In genomic region chr16:91073163-91073892, GRCm38 (mm10) we compare ENCODE assay signal across 9 mouse cellular contexts. TPM values are rescaled to one million over a fixed set of nuclear protein-coding genes. Genes with fewer than 3 reads are reported as not detected.
DNase-seq lines count a peak whose midpoint lies in the region; ATAC-seq lines count a peak whose summit lies in the region.
"Had no signal": no experiment of that assay in that cellular context is flagged by ENCODE, and none has a peak within 500 bp of the region (broad histone marks: within the 10 kb centered on the region; RNA-seq: fewer than 3 reads in every experiment).

No protein-coding gene starts in this region.

- 44% methylated on average over 24 of the region's 24 CpGs for WGBS in forebrain, embryonic 11.5 days
- WGBS in heart, embryonic 15.5 days = 36% methylated on average over 24 of the region's 24 CpGs
- WGBS in liver, embryonic 12.5 days (ENCODE audit: insufficient replicate concordance) = 38% methylated on average over 22 of the region's 24 CpGs
- WGBS in stomach, embryonic 14.5 days = 32% methylated on average over 20 of the region's 24 CpGs

- peak; percentile 96 for ATAC-seq in forebrain, embryonic 11.5 days (replicated peaks; ENCODE audit: low FRiP score)
- ATAC-seq in heart, embryonic 15.5 days (replicated peaks; ENCODE audit: insufficient number of reproducible peaks, insufficient read depth, low FRiP score, low read depth) = peak; percentile 91
- ATAC-seq in liver, embryonic 12.5 days = peak; percentile 88
- ATAC-seq in stomach, embryonic 14.5 days (ENCODE audit: insufficient number of reproducible peaks, insufficient read depth, low FRiP score, low read depth) = peak; percentile 95

- H3K9ac ChIP-seq in forebrain, embryonic 11.5 days (ENCODE audit: low read length) = no peak overlapping the region
- no peak overlapping the region for H3K9ac ChIP-seq in heart, embryonic 15.5 days
- H3K9ac ChIP-seq in liver, embryonic 12.5 days = no peak overlapping the region
- H3K9ac ChIP-seq in stomach, embryonic 14.5 days (replicated peaks; ENCODE audit: low read depth, low read length) = no peak overlapping the region

- H3K27ac ChIP-seq in forebrain, embryonic 11.5 days (ENCODE audit: low read depth, low read length) = no peak overlapping the region
- no peak overlapping the region for H3K27ac ChIP-seq in heart, embryonic 15.5 days
- no peak overlapping the region for H3K27ac ChIP-seq in liver, embryonic 12.5 days
- no peak overlapping the region for H3K27ac ChIP-seq in stomach, embryonic 14.5 days (ENCODE audit: low read length)
- H3K27ac ChIP-seq: macrophage had no signal

- H3K9me3 ChIP-seq in forebrain, embryonic 11.5 days (ENCODE audit: control insufficient read depth, low read length) = no peaks in the 10 kb centered on the region
- H3K9me3 ChIP-seq in heart, embryonic 15.5 days (replicated peaks) = 0 out of 2 replicates have a peak, but pooled peaks cover under 1% of the 10 kb centered on the region
- no peaks in the 10 kb centered on the region for H3K9me3 ChIP-seq in liver, embryonic 12.5 days (replicated peaks)
- no peaks in the 10 kb centered on the region for H3K9me3 ChIP-seq in stomach, embryonic 14.5 days (ENCODE audit: control insufficient read depth, low read depth, low read length)

- H3K4me3 ChIP-seq in forebrain, embryonic 11.5 days (ENCODE audit: low read depth, low read length) = no peak overlapping the region
- no peak overlapping the region for H3K4me3 ChIP-seq in heart, embryonic 15.5 days
- no peak overlapping the region for H3K4me3 ChIP-seq in liver, embryonic 12.5 days
- no peak overlapping the region for H3K4me3 ChIP-seq in stomach, embryonic 14.5 days (ENCODE audit: low read depth, low read length)

- peak; percentile 74 to 89 for DNase-seq in CD8-positive naive resting alpha-beta T cell, adult 2 months (ENCODE audit: low read depth in 2 of 2, low spot score in 2 of 2)
- peak; percentile 85 for DNase-seq in c-Kit-positive CD71-negative TER-119-negative erythroid progenitor cells, embryonic 14.5 days (ENCODE audit: low read depth)
- DNase-seq in forebrain, embryonic 11.5 days (ENCODE audit: low spot score) = peak; percentile 92
- DNase-seq in kidney, postnatal 14 days = peak; percentile 93
- peak; percentile 67 to 80 for DNase-seq in natural killer cell, adult 2 months (ENCODE audit: low spot score in 2 of 2)

- H3K27me3 ChIP-seq in forebrain, embryonic 11.5 days (ENCODE audit: control insufficient read depth, insufficient read depth, low read length) = no peaks in the 10 kb centered on the region
- H3K27me3 ChIP-seq in heart, embryonic 15.5 days = no peaks in the 10 kb centered on the region
- H3K27me3 ChIP-seq in liver, embryonic 12.5 days (replicated peaks) = peaks cover 28% of the 10 kb centered on the region
- no peaks in the 10 kb centered on the region for H3K27me3 ChIP-seq in stomach, embryonic 14.5 days (ENCODE audit: control insufficient read depth, insufficient read depth, low read length)

- no peaks in the 10 kb centered on the region for H3K36me3 ChIP-seq in forebrain, embryonic 11.5 days (ENCODE audit: control insufficient read depth, insufficient read depth, low read length)
- no peaks in the 10 kb centered on the region for H3K36me3 ChIP-seq in heart, embryonic 15.5 days
- H3K36me3 ChIP-seq in liver, embryonic 12.5 days = no peaks in the 10 kb centered on the region
- no peaks in the 10 kb centered on the region for H3K36me3 ChIP-seq in stomach, embryonic 14.5 days (ENCODE audit: control insufficient read depth, insufficient read depth, low read length)

- peak overlapping the region; percentile 6; the same call in 1 of the 2 replicates for H3K4me2 ChIP-seq in forebrain, embryonic 11.5 days (ENCODE audit: low read depth, low read length, severe bottlenecking)
- H3K4me2 ChIP-seq in heart, embryonic 15.5 days = peak overlapping the region; percentile 29
- peak overlapping the region; percentile 48 for H3K4me2 ChIP-seq in liver, embryonic 12.5 days
- peak overlapping the region; percentile 26; the same call in 1 of the 2 replicates for H3K4me2 ChIP-seq in stomach, embryonic 14.5 days (replicated peaks; ENCODE audit: low read depth, low read length)

- H3K4me1 ChIP-seq in forebrain, embryonic 11.5 days (replicated peaks; ENCODE audit: control insufficient read depth, insufficient read depth, low read length) = 0 out of 2 replicates have a peak, but pooled peaks cover 3% of the 10 kb centered on the region
- H3K4me1 ChIP-seq in heart, embryonic 15.5 days (replicated peaks) = 0 out of 2 replicates have a peak, but pooled peaks cover 4% of the 10 kb centered on the region
- H3K4me1 ChIP-seq in liver, embryonic 12.5 days = no peaks in the 10 kb centered on the region
- H3K4me1 ChIP-seq in stomach, embryonic 14.5 days (ENCODE audit: control insufficient read depth, insufficient read depth, low read length) = no peaks in the 10 kb centered on the region

RNA-seq across cellular contexts. Expression of gene 4932438H23Rik, which starts 21.6 kb away (rescaled TPM):
- polyA plus RNA-seq in forebrain, embryonic 11.5 days (2014; fragmentation: Nextera tagmentation; extraction: Ambion mirVana) = 0.17 TPM in 1 of 2 replicates, not detected in the other
- polyA plus RNA-seq in heart, embryonic 15.5 days (2015; fragmentation: Nextera tagmentation; extraction: Ambion mirVana) = 0.08 and 0.09 TPM in 2 replicates
- polyA plus RNA-seq in liver, embryonic 12.5 days (2016; fragmentation: Nextera tagmentation; extraction: Ambion mirVana) = not detected in 2 replicates
- polyA plus RNA-seq in stomach, embryonic 14.5 days (2014; fragmentation: Nextera tagmentation; extraction: Ambion mirVana) = 0.39 TPM in 1 of 2 replicates, not detected in the other

RNA-seq across cellular contexts. Expression of gene Paxbp1, which starts 29.0 kb away (rescaled TPM):
- 93.0 and 109 TPM in 2 replicates for polyA plus RNA-seq in forebrain, embryonic 11.5 days (2014; fragmentation: Nextera tagmentation; extraction: Ambion mirVana)
- polyA plus RNA-seq in heart, embryonic 15.5 days (2015; fragmentation: Nextera tagmentation; extraction: Ambion mirVana) = 36.8 and 36.9 TPM in 2 replicates
- 32.8 and 33.8 TPM in 2 replicates for polyA plus RNA-seq in liver, embryonic 12.5 days (2016; fragmentation: Nextera tagmentation; extraction: Ambion mirVana)
- polyA plus RNA-seq in stomach, embryonic 14.5 days (2014; fragmentation: Nextera tagmentation; extraction: Ambion mirVana) = 80.5 and 81.9 TPM in 2 replicates
